Mouse (Mus musculus) forebrain, embryonic 16.5 days (tissue): ENCODE results near the gene Ccdc86. TPM values are rescaled to one million over a fixed set of nuclear protein-coding genes. Genes with fewer than 3 reads are reported as not detected.

Source experiments
- ATAC-seq: fragments of 200-750 bp; cut with Nextera tagmentation; 2 replicates; pipeline ENCODE4 v1.8.0; 2017; ENCODE audit warnings: mild to moderate bottlenecking, moderate library complexity
- H3K27ac ChIP-seq: fragments of 300-500 bp; sonication (generic); 2 replicates; pipeline ENCODE4 v1.5.1; 2014; ENCODE audit warnings: low read length, control low read depth
- H3K27me3 ChIP-seq: fragments of 300-500 bp; sonication (generic); replicated peaks from 2 replicates; pipeline ENCODE4 v1.6.1; 2014; ENCODE audit warnings: low read length; ENCODE audit not compliant: control insufficient read depth, insufficient read depth
- H3K36me3 ChIP-seq: fragments of 300-500 bp; sonication (generic); 2 replicates; pipeline ENCODE4 v1.6.1; 2014; ENCODE audit not compliant: control insufficient read depth, insufficient read depth
- H3K4me1 ChIP-seq: fragments of 300-500 bp; sonication (generic); replicated peaks from 2 replicates; pipeline ENCODE4 v1.6.1; 2014; ENCODE audit warnings: low read length; ENCODE audit not compliant: control insufficient read depth, insufficient read depth
- H3K4me2 ChIP-seq: fragments of 300-500 bp; sonication (generic); 2 replicates; pipeline ENCODE4 v1.6.1; 2014; ENCODE audit warnings: mild to moderate bottlenecking, low read length, control low read depth
- H3K4me3 ChIP-seq: fragments of 300-500 bp; sonication (generic); replicated peaks from 2 replicates; pipeline ENCODE4 v1.5.1; 2014; ENCODE audit warnings: mild to moderate bottlenecking, low read length, control low read depth
- H3K9ac ChIP-seq: fragments of 300-500 bp; sonication (generic); replicated peaks from 2 replicates; pipeline ENCODE4 v1.6.1; 2014; ENCODE audit warnings: low read depth, low read length, control low read depth
- H3K9me3 ChIP-seq: fragments of 300-500 bp; sonication (generic); 2 replicates; pipeline ENCODE4 v1.6.1; 2016; ENCODE audit warnings: low read length; ENCODE audit not compliant: control insufficient read depth
- WGBS: fragments of 180-500 bp; shearing (Covaris S2); extraction: QIAGEN DNeasy Blood & Tissue Kit; methylation state at CpG from one replicate; pipeline ENCODE4 v1.1.7; 2014; 5-methylcytosine and 5-hydroxymethylcytosine counted together
- polyA plus RNA-seq: library from polyadenylated mRNA; unstranded; fragments of >200 nt; fragmentation: Nextera tagmentation; extraction: Ambion mirVana; gene quantifications from 2 replicates; pipeline ENCODE4 v1.2.1, GENCODE M21; 2015

The Ccdc86 gene
- polyA plus RNA-seq, 1 experiment from 2014 or later = 18.8 TPM

DNA sequence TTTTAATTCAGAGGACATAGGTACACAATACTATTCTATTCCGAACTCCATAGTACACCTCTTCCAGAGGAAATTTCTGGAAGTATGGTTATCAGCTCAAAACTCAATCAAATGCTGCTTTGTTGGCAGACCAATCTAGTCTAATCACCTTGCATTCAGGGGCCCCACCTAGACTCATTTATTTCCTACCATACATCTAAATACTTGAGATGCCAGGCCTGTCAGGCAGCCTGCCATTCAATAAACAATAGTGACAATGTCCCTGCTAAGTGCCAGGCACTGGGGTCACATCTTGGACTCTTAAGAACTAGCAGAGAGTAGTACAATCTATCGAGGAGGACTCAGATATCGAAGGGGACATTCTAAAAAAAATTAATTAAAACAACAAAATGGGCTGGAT is 56.9 kb downstream of the Ccdc86 start:
- no peak overlapping the region for H3K27ac ChIP-seq
- H3K9me3 ChIP-seq = no peaks in the 10 kb centered on the region
- no peak overlapping the region for H3K4me3 ChIP-seq
- peaks cover 22% of the 10 kb centered on the region for H3K4me1 ChIP-seq
- no peaks in the 10 kb centered on the region for H3K27me3 ChIP-seq
- H3K9ac ChIP-seq = no peak overlapping the region
- no peak overlapping the region for H3K4me2 ChIP-seq
- no peaks in the 10 kb centered on the region for H3K36me3 ChIP-seq
- no peak for ATAC-seq
- WGBS = 87% methylated on average over 3 of the region's 3 CpGs

Other genes with a start within 250 kb of the Ccdc86 start
- 0.06 and 0.10 TPM in 2 replicates for gene Cd5, start 210.3 kb downstream of the Ccdc86 start, polyA plus RNA-seq
- not detected in 2 replicates for gene Cd6, start 119.2 kb downstream of the Ccdc86 start, polyA plus RNA-seq
- 0.25 and 0.57 TPM in 2 replicates for gene Slc15a3, start 109.5 kb downstream of the Ccdc86 start, polyA plus RNA-seq
- gene Tmem132a, start 79.3 kb downstream of the Ccdc86 start, polyA plus RNA-seq = 176 and 195 TPM in 2 replicates
- gene Tmem109, start 67.3 kb downstream of the Ccdc86 start, polyA plus RNA-seq = 43.7 and 46.1 TPM in 2 replicates
- gene Prpf19, start 54.0 kb downstream of the Ccdc86 start, polyA plus RNA-seq = 42.8 and 43.3 TPM in 2 replicates
- 0.16 and 0.56 TPM in 2 replicates for gene Zp1, start 28.6 kb downstream of the Ccdc86 start, polyA plus RNA-seq
- 0.12 and 0.13 TPM in 2 replicates for gene Ptgdr2, start 12.1 kb downstream of the Ccdc86 start, polyA plus RNA-seq
- not detected in 2 replicates for gene Ms4a10, start 25.4 kb upstream of the Ccdc86 start, polyA plus RNA-seq
- 0.51 and 0.87 TPM in 2 replicates for gene Ms4a15, start 44.0 kb upstream of the Ccdc86 start, polyA plus RNA-seq
- not detected in 2 replicates for gene Ms4a18, start 68.8 kb upstream of the Ccdc86 start, polyA plus RNA-seq
- gene Ms4a8a, start 131.8 kb upstream of the Ccdc86 start, polyA plus RNA-seq = not detected in 2 replicates
- not detected in 2 replicates for gene 1700017D01Rik, start 181.6 kb upstream of the Ccdc86 start, polyA plus RNA-seq
- gene 1700025F22Rik, start 216.1 kb upstream of the Ccdc86 start, polyA plus RNA-seq = not detected in 2 replicates
- gene Ms4a13, start 247.5 kb upstream of the Ccdc86 start, polyA plus RNA-seq = not detected in 2 replicates